20 mouse cellular contexts compared by ENCODE assay signal in genomic region chr14:33867674-33868073, GRCm38 (mm10). TPM values are rescaled to one million over a fixed set of nuclear protein-coding genes. Genes with fewer than 3 reads are reported as not detected.
DNase-seq lines count a peak whose midpoint lies in the region; TF ChIP-seq lines count a peak whose summit lies in the region.
"Had no signal": no experiment of that assay in that cellular context is flagged by ENCODE, and none has a peak within 500 bp of the region (broad histone marks: within the 10 kb centered on the region; RNA-seq: fewer than 3 reads in every experiment).

No protein-coding gene starts in this region.

- no peak for TF ChIP-seq CTCF in kidney, adult 2 months (conservative IDR thresholded peaks at IDR 0.05; ENCODE audit: insufficient read depth, insufficient read length, low read depth, low read length)

- WGBS in kidney, adult 2 months, result 78% methylated on average over 3 of the region's 3 CpGs

- H3K27me3 ChIP-seq in kidney, adult 2 months (replicated peaks; ENCODE audit: control insufficient read depth, insufficient read depth, low read length), result no peaks in the 10 kb centered on the region
- H3K27me3 ChIP-seq: embryonic facial prominence, embryonic 13.5 days; embryonic facial prominence, embryonic 15.5 days; forebrain, embryonic 12.5 days had no signal

- peaks cover 13% of the 10 kb centered on the region; the same call in 1 of the 2 replicates for H3K4me1 ChIP-seq in kidney, adult 2 months (ENCODE audit: control insufficient read depth, insufficient read depth, low read length)
- H3K4me1 ChIP-seq: embryonic facial prominence, embryonic 13.5 days; embryonic facial prominence, embryonic 15.5 days; forebrain, embryonic 10.5 days; forebrain, embryonic 12.5 days had no signal

- peak; percentile 75 for DNase-seq in kidney, adult 2 months
- DNase-seq in kidney, adult 18-20 months, result no peak
- peak; percentile 58 for DNase-seq in kidney, adult 9 months
- no peak for DNase-seq in kidney, postnatal 14 days
- DNase-seq: adrenal gland, adult 2 months; adrenal gland, postnatal 10 days; adrenal gland, postnatal 25 days; cerebellum, adult 11 months; cerebellum, adult 18-20 months; cerebellum, adult 8-10 months; cerebellum, adult 9-11 months; cerebellum, postnatal 14 days; cerebellum, postnatal 36 days; embryo, embryonic 11 days had no signal

- H3K27ac ChIP-seq in kidney, adult 2 months (ENCODE audit: insufficient read depth, low read depth, low read length), result no peak overlapping the region
- H3K27ac ChIP-seq: embryonic facial prominence, embryonic 13.5 days; embryonic facial prominence, embryonic 15.5 days; forebrain, embryonic 10.5 days; forebrain, embryonic 12.5 days had no signal

- no peak for TF ChIP-seq POLR2A in kidney, adult 2 months (IDR thresholded peaks at IDR 0.05; ENCODE audit: low read depth, low read length)

- no peaks in the 10 kb centered on the region for H3K36me3 ChIP-seq in kidney, adult 2 months (ENCODE audit: control insufficient read depth, insufficient read depth, low read length)
- H3K36me3 ChIP-seq: embryonic facial prominence, embryonic 13.5 days; embryonic facial prominence, embryonic 15.5 days; forebrain, embryonic 10.5 days; forebrain, embryonic 12.5 days had no signal

- no peak overlapping the region for H3K4me3 ChIP-seq in kidney, adult 2 months (ENCODE audit: insufficient read depth, low read depth, low read length)
- H3K4me3 ChIP-seq: embryonic facial prominence, embryonic 13.5 days; embryonic facial prominence, embryonic 15.5 days; erythroblast, embryonic 14.5 days; forebrain, embryonic 10.5 days; forebrain, embryonic 12.5 days had no signal

RNA-seq across cellular contexts. Expression of gene Gdf10, which starts 55.7 kb away (rescaled TPM):
- polyA plus RNA-seq in kidney, adult 2 months (2012; rRNA removed), result 8.9 and 11.8 TPM in 2 replicates
- polyA plus RNA-seq: C2C12; erythroblast, embryonic 14.5 days had no signal

Comparison
In these comparisons a context has a peak if more than half of its experiments do, and no peak if none do; other contexts are left out.
1. DNase-seq: peak in kidney, adult 2 months (single experiment) and kidney, adult 9 months (single experiment); none in kidney, adult 18-20 months (single experiment) and kidney, postnatal 14 days (single experiment).